14 mouse cellular contexts compared by ENCODE assay signal in the genomic region with DNA sequence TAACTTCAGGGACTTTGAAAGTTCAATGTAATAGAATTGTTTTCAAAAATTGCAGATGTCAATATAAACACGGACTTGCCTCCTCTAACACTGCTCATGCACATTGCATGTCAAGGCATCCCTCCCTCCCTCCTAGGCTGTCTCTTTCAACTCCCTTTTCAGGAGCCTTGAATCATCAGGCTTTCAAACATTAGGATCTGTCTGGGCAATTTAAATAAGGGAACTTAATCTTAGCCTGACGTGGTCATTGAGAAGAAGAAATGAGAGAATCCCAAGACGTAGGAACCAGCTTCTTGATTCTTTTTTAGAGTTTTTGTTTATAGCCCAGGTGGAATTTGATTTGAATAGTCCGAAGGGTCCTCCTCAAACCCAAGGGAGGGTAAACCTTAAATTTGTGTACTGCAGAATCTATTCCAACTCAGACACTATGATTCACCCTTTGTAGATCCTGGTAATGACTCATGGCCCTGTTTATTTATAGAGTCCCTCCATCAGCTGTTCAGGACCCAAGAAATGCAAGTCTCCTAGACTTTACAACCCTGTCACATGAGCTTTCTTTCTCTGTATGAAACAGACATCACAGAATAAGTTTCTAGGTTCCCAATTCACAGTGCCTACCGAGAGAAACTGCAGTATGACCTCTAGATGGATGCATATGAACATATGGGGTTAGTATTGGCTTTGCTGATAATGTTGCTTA.
A peak's percentile ranks its signal among the peaks of the same experiment; 100 is the strongest.
DNase-seq lines count a peak whose midpoint lies in the region; ATAC-seq and TF ChIP-seq lines count a peak whose summit lies in the region.
"Had no signal": no experiment of that assay in that cellular context is flagged by ENCODE, and none has a peak within 500 bp of the region (broad histone marks: within the 10 kb centered on the region; RNA-seq: fewer than 3 reads in every experiment).

No protein-coding gene starts in this region.

- no peaks in the 10 kb centered on the region for H3K9me3 ChIP-seq in heart, embryonic 15.5 days (replicated peaks)
- no peaks in the 10 kb centered on the region for H3K9me3 ChIP-seq in limb, embryonic 14.5 days (ENCODE audit: control insufficient read depth, low read length)
- H3K9me3 ChIP-seq: heart, embryonic 10.5 days had no signal

- no peaks in the 10 kb centered on the region; the same call in 1 of the 2 replicates for H3K4me1 ChIP-seq in heart, embryonic 15.5 days (replicated peaks)
- H3K4me1 ChIP-seq in limb, embryonic 14.5 days (ENCODE audit: control insufficient read depth, insufficient read depth, low read length), result peaks cover 16% of the 10 kb centered on the region
- H3K4me1 ChIP-seq: heart, embryonic 10.5 days had no signal

- no peak for ATAC-seq in heart, embryonic 15.5 days (replicated peaks; ENCODE audit: insufficient number of reproducible peaks, insufficient read depth, low FRiP score, low read depth)
- ATAC-seq in limb, embryonic 14.5 days (ENCODE audit: low FRiP score, low read depth), result 0 out of 2 replicates have a peak, but pooled peaks have one; percentile 10
- ATAC-seq: liver, postnatal 0 days had no signal

- H3K9ac ChIP-seq in heart, embryonic 15.5 days, result no peak overlapping the region
- H3K9ac ChIP-seq in limb, embryonic 14.5 days (ENCODE audit: low read depth, low read length, severe bottlenecking), result no peak overlapping the region
- H3K9ac ChIP-seq: hindbrain, embryonic 14.5 days; liver, postnatal 0 days had no signal

- peak overlapping the region; percentile 12; the same call in 1 of the 2 replicates for H3K27ac ChIP-seq in heart, embryonic 15.5 days
- H3K27ac ChIP-seq in limb, embryonic 14.5 days (replicated peaks; ENCODE audit: low read depth, low read length), result no peak overlapping the region
- H3K27ac ChIP-seq: heart, embryonic 10.5 days; hindbrain, embryonic 14.5 days had no signal

- DNase-seq in heart, adult 9 months (ENCODE audit: low spot score in 2 of 2), result no peak
- peak; percentile 16 for DNase-seq in 3134 (ENCODE audit: extremely low read depth, insufficient read length, low spot score)
- DNase-seq in Muller cell, postnatal 12 days (ENCODE audit: inconsistent ontology term), result peak; percentile 47
- DNase-seq in limb, embryonic 14.5 days (ENCODE audit: low spot score), result no peak
- DNase-seq in urinary bladder, postnatal 10 days (ENCODE audit: low spot score), result no peak
- DNase-seq in left cerebral cortex, adult 8-10 months (ENCODE audit: low spot score in 2 of 2), result no peak
- no peak for DNase-seq in layer of hippocampus, adult 8-10 months (ENCODE audit: low spot score in 2 of 2)
- DNase-seq: cerebellum, adult 2 months; kidney, adult 9 months; liver, postnatal 0 days; right cerebral cortex, postnatal 25 days had no signal

- no peak overlapping the region for H3K4me3 ChIP-seq in heart, embryonic 15.5 days
- H3K4me3 ChIP-seq in limb, embryonic 14.5 days (replicated peaks; ENCODE audit: low read length), result no peak overlapping the region
- H3K4me3 ChIP-seq: heart, embryonic 10.5 days had no signal

- no peak overlapping the region for H3K4me2 ChIP-seq in heart, embryonic 15.5 days
- H3K4me2 ChIP-seq in limb, embryonic 14.5 days (replicated peaks; ENCODE audit: low read depth, low read length, severe bottlenecking), result peak overlapping the region; percentile 19; the same call in 1 of the 2 replicates
- H3K4me2 ChIP-seq: hindbrain, embryonic 14.5 days had no signal

- no peak for TF ChIP-seq POLR2A in limb, embryonic 14.5 days (IDR thresholded peaks at IDR 0.05; ENCODE audit: borderline replicate concordance, extremely low read depth, insufficient read depth, insufficient read length)

- no peaks in the 10 kb centered on the region for H3K36me3 ChIP-seq in heart, embryonic 15.5 days
- H3K36me3 ChIP-seq in limb, embryonic 14.5 days (ENCODE audit: control insufficient read depth, insufficient read depth, low read length), result no peaks in the 10 kb centered on the region
- H3K36me3 ChIP-seq: heart, embryonic 10.5 days had no signal

- H3K27me3 ChIP-seq in heart, embryonic 15.5 days, result no peaks in the 10 kb centered on the region
- no peaks in the 10 kb centered on the region for H3K27me3 ChIP-seq in limb, embryonic 14.5 days (ENCODE audit: control insufficient read depth, insufficient read depth, low read length)

- 68% methylated on average over 5 of the region's 5 CpGs for WGBS in heart, embryonic 15.5 days
- WGBS in limb, embryonic 14.5 days, result 53% methylated on average over 5 of the region's 5 CpGs

Comparison
In these comparisons a context has a peak if more than half of its experiments do, and no peak if none do; other contexts are left out.
1. DNase-seq: peak in 3134 (single experiment) and Muller cell, postnatal 12 days (single experiment); none in heart, adult 9 months (0 of 2), limb, embryonic 14.5 days (single experiment), urinary bladder, postnatal 10 days (single experiment), left cerebral cortex, adult 8-10 months (0 of 2) and layer of hippocampus, adult 8-10 months (0 of 2).